In genomic region chr4:134116501-134116900, GRCm38 (mm10) we compare ENCODE assay signal across 19 mouse cellular contexts. TPM values are rescaled to one million over a fixed set of nuclear protein-coding genes. Genes with fewer than 3 reads are reported as not detected.
A peak's percentile ranks its signal among the peaks of the same experiment; 100 is the strongest.
DNase-seq lines count a peak whose midpoint lies in the region; ATAC-seq and TF ChIP-seq lines count a peak whose summit lies in the region.
"Had no signal": no experiment of that assay in that cellular context is flagged by ENCODE, and none has a peak within 500 bp of the region (broad histone marks: within the 10 kb centered on the region; RNA-seq: fewer than 3 reads in every experiment).

No protein-coding gene starts in this region.

- no peak for DNase-seq in spleen, adult 2 months (ENCODE audit: low read depth in 1 of 2, low spot score in 2 of 2)
- DNase-seq in spleen, adult 12 weeks (ENCODE audit: low spot score), result no peak
- DNase-seq in R1 (ENCODE audit: low read depth, low spot score), result peak; percentile 71
- no peak for DNase-seq in layer of hippocampus, adult 2 months (ENCODE audit: low spot score in 2 of 2)
- no peak for DNase-seq in right cerebral cortex, adult 2 months (ENCODE audit: low spot score in 2 of 2)
- DNase-seq: adrenal gland, adult 8-10 months; cerebellum, postnatal 14 days; gastrocnemius, postnatal 25 days; heart, postnatal 10 days; right cerebral cortex, postnatal 4 days had no signal

- no peaks in the 10 kb centered on the region for H3K9me3 ChIP-seq in ES-Bruce4 (replicated peaks; ENCODE audit: control insufficient read depth, insufficient read depth, low read length, poor library complexity, severe bottlenecking)
- no peaks in the 10 kb centered on the region for H3K9me3 ChIP-seq in liver, embryonic 16.5 days (replicated peaks; ENCODE audit: control insufficient read depth, low read length)
- H3K9me3 ChIP-seq: embryonic facial prominence, embryonic 13.5 days; hindbrain, embryonic 13.5 days; limb, embryonic 13.5 days; midbrain, embryonic 10.5 days had no signal

- H3K4me3 ChIP-seq in spleen, adult 2 months (ENCODE audit: extremely low read depth, insufficient read depth, insufficient read length), result no peak overlapping the region
- peak overlapping the region; percentile 39 for H3K4me3 ChIP-seq in ES-Bruce4 (ENCODE audit: low read depth, low read length)
- no peak overlapping the region for H3K4me3 ChIP-seq in liver, embryonic 16.5 days (ENCODE audit: low read depth, low read length)
- H3K4me3 ChIP-seq in layer of hippocampus, adult 2 months, result no peak overlapping the region
- H3K4me3 ChIP-seq: embryonic facial prominence, embryonic 13.5 days; hindbrain, embryonic 13.5 days; limb, embryonic 13.5 days; midbrain, embryonic 10.5 days had no signal

- no peak for TF ChIP-seq CTCF in spleen, adult 2 months (IDR thresholded peaks at IDR 0.05; ENCODE audit: extremely low read depth, insufficient read depth, insufficient read length, insufficient replicate concordance)
- TF ChIP-seq CTCF in ES-Bruce4 (IDR thresholded peaks at IDR 0.05; ENCODE audit: low read depth, low read length), result no peak
- TF ChIP-seq CTCF in layer of hippocampus, adult 2 months (conservative IDR thresholded peaks at IDR 0.05), result no peak

- H3K9ac ChIP-seq in ES-Bruce4 (ENCODE audit: low read depth, poor library complexity, severe bottlenecking), result peak overlapping the region; percentile 32
- no peak overlapping the region for H3K9ac ChIP-seq in liver, embryonic 16.5 days (ENCODE audit: low read depth, low read length)
- H3K9ac ChIP-seq: embryonic facial prominence, embryonic 13.5 days; hindbrain, embryonic 13.5 days; limb, embryonic 13.5 days; lung, embryonic 14.5 days had no signal

- no peak for TF ChIP-seq POLR2A in spleen, adult 2 months (IDR thresholded peaks at IDR 0.05; ENCODE audit: low read depth, low read length)
- no peak for TF ChIP-seq POLR2A in ES-Bruce4 (IDR thresholded peaks at IDR 0.05; ENCODE audit: insufficient read depth, low read length)

- H3K27ac ChIP-seq in spleen, adult 2 months (ENCODE audit: insufficient read depth, low read length), result peak overlapping the region; percentile 93
- peak overlapping the region; percentile 96 for H3K27ac ChIP-seq in ES-Bruce4 (ENCODE audit: insufficient read depth, low read length)
- H3K27ac ChIP-seq in liver, embryonic 16.5 days (ENCODE audit: low read length), result peak overlapping the region; percentile 43; the same call in 1 of the 2 replicates
- no peak overlapping the region for H3K27ac ChIP-seq in layer of hippocampus, adult 2 months
- H3K27ac ChIP-seq: embryonic facial prominence, embryonic 13.5 days; hindbrain, embryonic 13.5 days; limb, embryonic 13.5 days; midbrain, embryonic 10.5 days had no signal

- no peak for ATAC-seq in liver, embryonic 16.5 days (ENCODE audit: low read depth)
- ATAC-seq: forebrain, embryonic 14.5 days had no signal

- H3K4me2 ChIP-seq in liver, embryonic 16.5 days (ENCODE audit: low read depth, low read length), result no peak overlapping the region
- H3K4me2 ChIP-seq: embryonic facial prominence, embryonic 13.5 days; hindbrain, embryonic 13.5 days; limb, embryonic 13.5 days; lung, embryonic 14.5 days had no signal

- H3K36me3 ChIP-seq in spleen, adult 2 months (ENCODE audit: control insufficient read depth, insufficient read depth, low read length), result no peaks in the 10 kb centered on the region
- H3K36me3 ChIP-seq in ES-Bruce4 (ENCODE audit: control insufficient read depth, insufficient read depth, low read length, poor library complexity, severe bottlenecking), result no peaks in the 10 kb centered on the region
- H3K36me3 ChIP-seq in liver, embryonic 16.5 days (ENCODE audit: control insufficient read depth, insufficient read depth), result no peaks in the 10 kb centered on the region
- H3K36me3 ChIP-seq: embryonic facial prominence, embryonic 13.5 days; hindbrain, embryonic 13.5 days; limb, embryonic 13.5 days; midbrain, embryonic 10.5 days had no signal

- no peaks in the 10 kb centered on the region for H3K27me3 ChIP-seq in spleen, adult 2 months (ENCODE audit: control insufficient read depth, insufficient read depth, low read length)
- H3K27me3 ChIP-seq in ES-Bruce4 (ENCODE audit: control insufficient read depth, insufficient read depth, low read length, poor library complexity, severe bottlenecking), result no peaks in the 10 kb centered on the region
- H3K27me3 ChIP-seq in liver, embryonic 16.5 days (ENCODE audit: control insufficient read depth, insufficient read depth, low read depth, low read length), result no peaks in the 10 kb centered on the region
- H3K27me3 ChIP-seq: embryonic facial prominence, embryonic 13.5 days; hindbrain, embryonic 13.5 days; limb, embryonic 13.5 days had no signal

- peaks cover 65% of the 10 kb centered on the region for H3K4me1 ChIP-seq in spleen, adult 2 months (ENCODE audit: control insufficient read depth, insufficient read depth, insufficient read length)
- peaks cover 33% of the 10 kb centered on the region for H3K4me1 ChIP-seq in ES-Bruce4 (ENCODE audit: control insufficient read depth, insufficient read depth, low read length)
- H3K4me1 ChIP-seq in liver, embryonic 16.5 days (ENCODE audit: control insufficient read depth, low read depth, low read length), result peaks cover 8% of the 10 kb centered on the region

- no peak for TF ChIP-seq EP300 in ES-Bruce4 (IDR thresholded peaks at IDR 0.05; ENCODE audit: insufficient read depth, low read depth, low read length)

- WGBS in spleen, adult 2 months, result 16% methylated on average over 2 of the region's 2 CpGs
- 28% methylated on average over 2 of the region's 2 CpGs for WGBS in liver, embryonic 16.5 days (ENCODE audit: insufficient replicate concordance)

RNA-seq across cellular contexts. Expression of gene Sh3bgrl3, which starts 12.1 kb away (rescaled TPM):
- 1,465 and 2,211 TPM in 2 replicates for polyA plus RNA-seq in spleen, adult 2 months (2012; rRNA removed)
- 105 and 106 TPM in 2 replicates for polyA plus RNA-seq in ES-Bruce4 (2011; ENCODE audit: insufficient read depth, insufficient read length, low read depth, missing spikeins)
- 142 and 161 TPM in 2 replicates for polyA plus RNA-seq in liver, embryonic 16.5 days (2015; fragmentation: Nextera tagmentation; extraction: Ambion mirVana)
- 100 to 1,000 TPM; 257 to 267 TPM for total RNA-seq in layer of hippocampus, adult 2 months (2021)

RNA-seq across cellular contexts. Expression of gene Ubxn11, which starts 14.1 kb away (rescaled TPM):
- polyA plus RNA-seq in spleen, adult 2 months (2012; rRNA removed), result 33.7 and 43.0 TPM in 2 replicates
- polyA plus RNA-seq in ES-Bruce4 (2011; ENCODE audit: insufficient read depth, insufficient read length, low read depth, missing spikeins), result 10.4 and 11.6 TPM in 2 replicates
- polyA plus RNA-seq in liver, embryonic 16.5 days (2015; fragmentation: Nextera tagmentation; extraction: Ambion mirVana), result 1.3 TPM in 2 replicates
- 10 to 100 TPM; 34.0 to 42.4 TPM for total RNA-seq in layer of hippocampus, adult 2 months (2021)

RNA-seq across cellular contexts. Expression of gene Cd52, which starts 21.6 kb away (rescaled TPM):
- polyA plus RNA-seq in spleen, adult 2 months (2012; rRNA removed), result 400 and 461 TPM in 2 replicates
- polyA plus RNA-seq in ES-Bruce4 (2011; ENCODE audit: insufficient read depth, insufficient read length, low read depth, missing spikeins), result not detected in 2 replicates
- polyA plus RNA-seq in liver, embryonic 16.5 days (2015; fragmentation: Nextera tagmentation; extraction: Ambion mirVana), result 56.1 and 56.8 TPM in 2 replicates
- total RNA-seq in layer of hippocampus, adult 2 months (2021), result 1 to 10 TPM; 1.1 to 3.8 TPM
- polyA plus RNA-seq: C2C12 had no signal

RNA-seq across cellular contexts. Expression of gene Crybg2, which starts 55.9 kb away (rescaled TPM):
- polyA plus RNA-seq in spleen, adult 2 months (2012; rRNA removed), result 4.3 and 5.3 TPM in 2 replicates
- 19.2 and 26.1 TPM in 2 replicates for polyA plus RNA-seq in ES-Bruce4 (2011; ENCODE audit: insufficient read depth, insufficient read length, low read depth, missing spikeins)
- polyA plus RNA-seq in liver, embryonic 16.5 days (2015; fragmentation: Nextera tagmentation; extraction: Ambion mirVana), result 0.61 and 0.68 TPM in 2 replicates
- 1 to 10 TPM; 2.7 to 3.0 TPM for total RNA-seq in layer of hippocampus, adult 2 months (2021)
- total RNA-seq: adrenal gland, adult 8-10 months; gastrocnemius, postnatal 25 days; heart, postnatal 10 days had no signal
- polyA plus RNA-seq: C2C12 had no signal

Comparison
In these comparisons a context has a peak if more than half of its experiments do, and no peak if none do; other contexts are left out.
1. RNA of gene Cd52, which starts 21.6 kb away (polyA plus RNA-seq): 400 to 461 TPM in spleen, adult 2 months and 56.1 to 56.8 TPM in liver, embryonic 16.5 days; not detected in ES-Bruce4; every median in the first group is over 10 times any median in the second.